Mouse (Mus musculus) layer of hippocampus, adult 9-10 months (tissue): ENCODE results near the gene Cd164l2.
A peak's percentile ranks its signal among the peaks of the same experiment; 100 is the strongest.

ENCODE experiments used
- DNase-seq: peaks from one replicate; pipeline ENCODE4 v3.0.0; 2022; ENCODE audit warnings: low spot score

The Cd164l2 gene

GRCm38 (mm10) chr4:133221701-133222100, 9.8 kb downstream of the Cd164l2 start:
- DNase-seq, result no peak

- no peak for DNase-seq
Measured at GRCm38 (mm10) chr4:133223875-133224274, 11.9 kb downstream of the Cd164l2 start.

- no peak for DNase-seq
Measured at GRCm38 (mm10) chr4:133226073-133226472, 14.1 kb downstream of the Cd164l2 start.

- no peak for DNase-seq
Measured at GRCm38 (mm10) chr4:133227636-133228035, 15.7 kb downstream of the Cd164l2 start.

GRCm38 (mm10) chr4:133229582-133229981, 17.7 kb downstream of the Cd164l2 start:
- DNase-seq, result no peak

- no peak for DNase-seq
Measured at GRCm38 (mm10) chr4:133233285-133233976, 21.5 kb downstream of the Cd164l2 start.

GRCm38 (mm10) chr4:133234771-133235170, 22.8 kb downstream of the Cd164l2 start:
- no peak for DNase-seq

GRCm38 (mm10) chr4:133235415-133235814, 23.5 kb downstream of the Cd164l2 start:
- no peak for DNase-seq

GRCm38 (mm10) chr4:133237911-133238310, 26.0 kb downstream of the Cd164l2 start:
- DNase-seq, result no peak

- no peak for DNase-seq
Measured at GRCm38 (mm10) chr4:133240490-133240921, 28.6 kb downstream of the Cd164l2 start, which contains the start of gene Map3k6. Gene Map3k6, plus strand, starts transcription at chr4:133240818.

- peak; percentile 62 for DNase-seq
Measured at GRCm38 (mm10) chr4:133240934-133241908, 29.3 kb downstream of the Cd164l2 start.

GRCm38 (mm10) chr4:133241910-133242309, 30.0 kb downstream of the Cd164l2 start:
- no peak for DNase-seq

- no peak for DNase-seq
Measured at GRCm38 (mm10) chr4:133242710-133243109, 30.8 kb downstream of the Cd164l2 start.

- no peak for DNase-seq
Measured at GRCm38 (mm10) chr4:133243538-133243937, 31.6 kb downstream of the Cd164l2 start.

- no peak for DNase-seq
Measured at GRCm38 (mm10) chr4:133244289-133244688, 32.4 kb downstream of the Cd164l2 start.

- DNase-seq, result no peak
Measured at GRCm38 (mm10) chr4:133247072-133247471, 35.1 kb downstream of the Cd164l2 start.

- DNase-seq, result no peak
Measured at GRCm38 (mm10) chr4:133247806-133248449, 36.0 kb downstream of the Cd164l2 start.

- DNase-seq, result peak; percentile 62
Measured at GRCm38 (mm10) chr4:133250609-133251008, 38.7 kb downstream of the Cd164l2 start.

- no peak for DNase-seq
Measured at GRCm38 (mm10) chr4:133251214-133251613, 39.3 kb downstream of the Cd164l2 start.

- no peak for DNase-seq
Measured at GRCm38 (mm10) chr4:133252089-133252488, 40.2 kb downstream of the Cd164l2 start.

GRCm38 (mm10) chr4:133253412-133253811, 41.5 kb downstream of the Cd164l2 start:
- no peak for DNase-seq

GRCm38 (mm10) chr4:133255392-133255791, 43.5 kb downstream of the Cd164l2 start:
- no peak for DNase-seq
